Mouse (Mus musculus) urinary bladder, adult 2 months (tissue): ENCODE measurements around the gene Rere. TPM values are rescaled to one million over a fixed set of nuclear protein-coding genes. Genes with fewer than 3 reads are reported as not detected.
A peak's percentile ranks its signal among the peaks of the same experiment; 100 is the strongest.
"Not testable (repeated sequence)": the region's sequence is repeated elsewhere in the genome, so short reads cannot be mapped to it uniquely, and the experiment has no call there.

ENCODE experiments used
- DNase-seq: peaks from one replicate; pipeline ENCODE4 v3.0.0; 2022; ENCODE audit warnings: low spot score
- polyA plus RNA-seq: library from polyadenylated mRNA; depleted of rRNA; stranded (reverse); fragments of >200 nt; gene quantifications from 2 replicates; pipeline ENCODE4 v1.2.3, GENCODE M21; 2012

Rere gene
- polyA plus RNA-seq, 1 experiment, result 30.0 TPM

GRCm38 (mm10) chr4:150551390-150551789 is 269.9 kb downstream of the Rere start:
- no peak for DNase-seq

- no peak for DNase-seq
Measured at GRCm38 (mm10) chr4:150552751-150553600, 271.5 kb downstream of the Rere start.

GRCm38 (mm10) chr4:150555783-150556182 is 274.3 kb downstream of the Rere start:
- DNase-seq, result no peak

GRCm38 (mm10) chr4:150556382-150557221 is 275.2 kb downstream of the Rere start:
- DNase-seq, result no peak

GRCm38 (mm10) chr4:150557289-150557688 is 275.8 kb downstream of the Rere start:
- DNase-seq, result not testable (repeated sequence)

GRCm38 (mm10) chr4:150557976-150558375 is 276.5 kb downstream of the Rere start:
- DNase-seq, result no peak

GRCm38 (mm10) chr4:150559514-150559913 is 278.1 kb downstream of the Rere start:
- no peak for DNase-seq

- no peak for DNase-seq
Measured at GRCm38 (mm10) chr4:150563281-150563680, 281.8 kb downstream of the Rere start.

- no peak for DNase-seq
Measured at GRCm38 (mm10) chr4:150566193-150566592, 284.7 kb downstream of the Rere start.

GRCm38 (mm10) chr4:150568318-150569134 is 287.1 kb downstream of the Rere start:
- DNase-seq, result no peak

- DNase-seq, result peak; percentile 78
Measured at GRCm38 (mm10) chr4:150569135-150569833, 287.8 kb downstream of the Rere start.

GRCm38 (mm10) chr4:150569834-150570571 is 288.6 kb downstream of the Rere start:
- DNase-seq, result peak; percentile 41

GRCm38 (mm10) chr4:150570793-150571192 is 289.3 kb downstream of the Rere start:
- DNase-seq, result no peak

GRCm38 (mm10) chr4:150572104-150572691 is 290.8 kb downstream of the Rere start:
- DNase-seq, result no peak

GRCm38 (mm10) chr4:150572938-150573337 is 291.5 kb downstream of the Rere start:
- DNase-seq, result no peak

GRCm38 (mm10) chr4:150575363-150576092 is 294.1 kb downstream of the Rere start:
- DNase-seq, result no peak

- no peak for DNase-seq
Measured at GRCm38 (mm10) chr4:150576339-150576738, 294.9 kb downstream of the Rere start.

- DNase-seq, result no peak
Measured at GRCm38 (mm10) chr4:150578021-150578420, 296.6 kb downstream of the Rere start.
